ENCODE assay signal across 15 mouse cellular contexts in the genomic region with DNA sequence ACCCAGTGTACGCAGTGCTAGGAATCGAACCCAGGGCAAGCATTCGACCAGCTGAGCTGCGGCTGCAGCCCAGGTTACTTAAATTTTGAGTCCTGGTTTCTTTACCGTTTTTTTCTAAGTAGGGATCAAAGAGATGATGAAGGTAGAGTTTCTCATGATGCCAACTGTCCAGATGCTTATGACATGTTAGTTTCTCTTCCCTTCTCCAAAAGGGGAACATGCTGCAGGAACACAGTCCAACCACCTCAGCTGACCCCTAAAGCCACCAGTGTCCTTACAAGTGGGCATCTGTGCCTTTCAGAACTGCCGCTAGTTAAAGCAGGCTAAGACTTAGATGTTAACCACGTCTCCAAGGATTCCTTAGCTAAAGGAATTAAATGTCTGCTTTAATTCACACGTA.
"Had no signal": no experiment of that assay in that cellular context is flagged by ENCODE, and none has a peak within 500 bp of the region (broad histone marks: within the 10 kb centered on the region; RNA-seq: fewer than 3 reads in every experiment).

No protein-coding gene starts in this region.

- DNase-seq: kidney, adult 8-10 months; kidney, postnatal 10 days; kidney, postnatal 36 days; liver, embryonic 13.5 days; lung, embryonic 14.5 days; midbrain, embryonic 14.5 days; retina, postnatal 1 day; right cerebral cortex, postnatal 25 days; thymus, adult 18-20 months; thymus, postnatal 36 days had no signal

- H3K4me1 ChIP-seq: kidney, embryonic 15.5 days; liver, embryonic 13.5 days; neural tube, embryonic 12.5 days; neural tube, embryonic 15.5 days had no signal

- H3K4me3 ChIP-seq: kidney, embryonic 15.5 days; liver, embryonic 13.5 days; neural tube, embryonic 12.5 days; neural tube, embryonic 15.5 days had no signal

- ATAC-seq: intestine, embryonic 16.5 days; lung, postnatal 0 days had no signal
